Mouse (Mus musculus) left cerebral cortex, adult 2 months (tissue): ENCODE measurements around the gene Nop2. TPM values are rescaled to one million over a fixed set of nuclear protein-coding genes. Genes with fewer than 3 reads are reported as not detected.

Source experiments
- DNase-seq, 2 experiments: peaks; one replicate each; pipeline ENCODE4 v3.0.0; 2021 to 2022; ENCODE audit warnings: low spot score in 2 of 2, mixed read lengths in 1 of 2; ENCODE audit errors: extremely low spot score in 1 of 2
- H3K27ac ChIP-seq: fragments of 200-600 bp; 2 replicates; pipeline ENCODE4 v1.8.1; 2022
- H3K4me3 ChIP-seq: fragments of 200-600 bp; 2 replicates; pipeline ENCODE4 v1.8.1; 2022
- CTCF ChIP-seq: fragments of 200-600 bp; IDR thresholded peaks from 2 replicates; pipeline ENCODE4 v1.8.1; 2022; ENCODE audit warnings: antibody characterized with exemption, mild to moderate bottlenecking, moderate library complexity
- intact Hi-C: fragments of 180-260 bp; cut with DNase I; formaldehyde crosslinking; loops from one replicate; pipeline ENCODE4 v1.15.1; 2025
- total RNA-seq, 2 experiments: library from RNA; stranded (reverse); gene quantifications; 2 replicates each; pipeline ENCODE4 v1.2.3; 2021

Nop2 gene
- total RNA-seq, 2 experiments from 2014 or later = 28.1 to 32.1 TPM

GRCm38 (mm10) chr6:125145479-125145951 lies 13.8 kb downstream of the Nop2 start:
- intact Hi-C loops = loop anchor here (5.0 kb wide), 1 partner anchor 127 kb away; no protein-coding TSS in a partner anchor
- DNase-seq = peak; percentile 21 to 43
- peak overlapping the region; percentile 97 for H3K27ac ChIP-seq

GRCm38 (mm10) chr6:125146148-125146547 lies 14.4 kb downstream of the Nop2 start:
- Histone ChIP-seq H3K4me3 (peak overlapping the region; percentile 95), H3K27ac (peak overlapping the region; percentile 97)
- no peak for TF ChIP-seq CTCF
- DNase-seq = peak in 1 of 2 experiments; percentile 17
- intact Hi-C loops = loop anchor here (5.0 kb wide), 1 partner anchor 126 kb away; no protein-coding TSS in a partner anchor

More at GRCm38 (mm10) chr6:125145479-125145951, 13.8 kb downstream of the Nop2 start:
- no peak for TF ChIP-seq CTCF
- H3K4me3 ChIP-seq = peak overlapping the region; percentile 95

- H3K27ac ChIP-seq = peak overlapping the region; percentile 97
- TF ChIP-seq CTCF = no peak
- DNase-seq = peak in 1 of 2 experiments; percentile 33
- H3K4me3 ChIP-seq = peak overlapping the region; percentile 95
- intact Hi-C loops = loop anchor here (5.0 kb wide), 1 partner anchor 126 kb away; no protein-coding TSS in a partner anchor
Measured at GRCm38 (mm10) chr6:125146797-125147196, 15.1 kb downstream of the Nop2 start.

- intact Hi-C loops = loop anchor here (5.0 kb wide), 1 partner anchor 125 kb away; no protein-coding TSS in a partner anchor
- Histone ChIP-seq H3K27ac (peak overlapping the region; percentile 97), H3K4me3 (peak overlapping the region; percentile 95)
- TF ChIP-seq CTCF = no peak
- DNase-seq = peak in 1 of 2 experiments; percentile 27
Measured at GRCm38 (mm10) chr6:125147329-125147728, 15.6 kb downstream of the Nop2 start.

GRCm38 (mm10) chr6:125148251-125148925 lies 16.7 kb downstream of the Nop2 start:
- Histone ChIP-seq H3K4me3 (peak overlapping the region; percentile 95), H3K27ac (peak overlapping the region; percentile 97)
- intact Hi-C loops = loop anchor here (1.0 to 5.0 kb wide), 2 partner anchors 17 to 124 kb away; no protein-coding TSS in a partner anchor
- no peak for TF ChIP-seq CTCF
- peak; percentile 46 to 57 for DNase-seq

- peak; percentile 58 to 62 for DNase-seq
- TF ChIP-seq CTCF = no peak
- Histone ChIP-seq H3K27ac (peak overlapping the region; percentile 97), H3K4me3 (peak overlapping the region; percentile 95)
- intact Hi-C loops = loop anchor here (1.0 to 5.0 kb wide), 3 partner anchors 12 to 123 kb away; no protein-coding TSS in a partner anchor
Measured at GRCm38 (mm10) chr6:125148926-125149568, 17.3 kb downstream of the Nop2 start.

GRCm38 (mm10) chr6:125149569-125149950 lies 17.9 kb downstream of the Nop2 start:
- no peak for TF ChIP-seq CTCF
- H3K27ac ChIP-seq = peak overlapping the region; percentile 97
- peak overlapping the region; percentile 95 for H3K4me3 ChIP-seq
- intact Hi-C loops = loop anchor here (1.0 to 5.0 kb wide), 2 partner anchors 12 to 123 kb away; no protein-coding TSS in a partner anchor
- peak in 1 of 2 experiments; percentile 7 for DNase-seq

GRCm38 (mm10) chr6:125152212-125153017 lies 20.7 kb downstream of the Nop2 start:
- no peak overlapping the region for H3K4me3 ChIP-seq
- intact Hi-C loops = no loop called here
- peak in 1 of 2 experiments; percentile 35 for DNase-seq
- H3K27ac ChIP-seq = no peak overlapping the region
- TF ChIP-seq CTCF = no peak

GRCm38 (mm10) chr6:125153018-125153389 lies 21.3 kb downstream of the Nop2 start:
- intact Hi-C loops = no loop called here
- Histone ChIP-seq H3K4me3 (no peak overlapping the region), H3K27ac (no peak overlapping the region)
- no peak for DNase-seq
- TF ChIP-seq CTCF = no peak

GRCm38 (mm10) chr6:125153682-125154081 lies 22.0 kb downstream of the Nop2 start:
- TF ChIP-seq CTCF = no peak
- no peak for DNase-seq
- intact Hi-C loops = no loop called here
- H3K27ac ChIP-seq = no peak overlapping the region
- H3K4me3 ChIP-seq = no peak overlapping the region

GRCm38 (mm10) chr6:125154550-125154949 lies 22.8 kb downstream of the Nop2 start:
- no peak overlapping the region for H3K4me3 ChIP-seq

More at GRCm38 (mm10) chr6:125154550-125154949, 22.8 kb downstream of the Nop2 start:
- DNase-seq = peak in 1 of 2 experiments; percentile 9
- H3K27ac ChIP-seq = no peak overlapping the region
- intact Hi-C loops = no loop called here
- peak; percentile 22 for TF ChIP-seq CTCF
